In the genomic region with DNA sequence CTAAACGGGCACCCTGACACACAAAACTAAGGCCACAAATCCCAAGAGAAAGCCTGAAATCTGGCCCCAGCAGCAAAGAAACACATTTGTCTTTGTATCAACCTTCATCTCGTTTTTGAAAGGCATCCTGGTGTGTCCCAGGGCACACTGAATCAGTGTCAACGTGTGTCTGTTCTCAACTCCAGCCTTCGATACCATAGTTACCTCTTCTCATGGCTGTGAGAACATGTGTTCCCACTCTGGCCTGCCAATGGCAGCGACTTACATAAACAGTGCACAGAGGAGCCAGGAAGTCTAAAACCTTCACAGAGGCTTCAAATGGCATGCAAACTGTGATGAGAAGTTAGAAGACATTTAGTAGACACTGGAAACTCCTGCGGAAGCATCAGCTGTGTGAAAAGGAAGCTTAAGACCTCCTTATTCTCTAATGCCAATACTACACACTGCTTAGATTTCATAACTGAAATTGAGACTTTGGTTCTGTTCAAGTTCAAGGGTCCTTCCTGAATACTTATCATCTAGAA, we compare ENCODE assay signal across 31 mouse cellular contexts.
"Had no signal": no experiment of that assay in that cellular context is flagged by ENCODE, and none has a peak within 500 bp of the region (broad histone marks: within the 10 kb centered on the region; RNA-seq: fewer than 3 reads in every experiment).

No protein-coding gene starts in this region.

- ATAC-seq: hindbrain, embryonic 16.5 days; hindbrain, postnatal 0 days; intestine, embryonic 15.5 days; intestine, embryonic 16.5 days; intestine, postnatal 0 days had no signal

- H3K27ac ChIP-seq: heart, embryonic 10.5 days; heart, embryonic 13.5 days; heart, embryonic 15.5 days; hindbrain, embryonic 10.5 days; hindbrain, embryonic 12.5 days; hindbrain, embryonic 13.5 days; hindbrain, embryonic 14.5 days; hindbrain, embryonic 15.5 days; hindbrain, postnatal 0 days; intestine, embryonic 15.5 days; kidney, embryonic 15.5 days; kidney, postnatal 0 days; layer of hippocampus, adult 2 months; left cerebral cortex, adult 2 months had no signal

- DNase-seq: heart, postnatal 10 days; heart, postnatal 14 days; heart, postnatal 36 days; heart, postnatal 4 days; kidney, adult 18-20 months; kidney, postnatal 10 days; kidney, postnatal 14 days; kidney, postnatal 25 days; kidney, postnatal 36 days; kidney, postnatal 4 days; layer of hippocampus, adult 9-11 months; layer of hippocampus, postnatal 36 days had no signal

- H3K9ac ChIP-seq: heart, embryonic 12.5 days; heart, embryonic 13.5 days; heart, embryonic 15.5 days; hindbrain, embryonic 12.5 days; hindbrain, embryonic 13.5 days; hindbrain, embryonic 14.5 days; hindbrain, embryonic 15.5 days; intestine, embryonic 15.5 days; kidney, embryonic 15.5 days had no signal

- H3K4me2 ChIP-seq: heart, embryonic 11.5 days; heart, embryonic 12.5 days; heart, embryonic 13.5 days; heart, embryonic 15.5 days; hindbrain, embryonic 12.5 days; hindbrain, embryonic 13.5 days; hindbrain, embryonic 14.5 days; hindbrain, embryonic 15.5 days; intestine, embryonic 15.5 days; kidney, embryonic 15.5 days had no signal

- H3K9me3 ChIP-seq: heart, embryonic 10.5 days; heart, embryonic 12.5 days; heart, embryonic 13.5 days; heart, embryonic 15.5 days; hindbrain, embryonic 10.5 days; hindbrain, embryonic 12.5 days; hindbrain, embryonic 13.5 days; hindbrain, embryonic 15.5 days; intestine, embryonic 15.5 days; kidney, embryonic 15.5 days had no signal

- H3K4me3 ChIP-seq: heart, embryonic 10.5 days; heart, embryonic 12.5 days; heart, embryonic 13.5 days; heart, embryonic 15.5 days; hindbrain, embryonic 10.5 days; hindbrain, embryonic 12.5 days; hindbrain, embryonic 13.5 days; hindbrain, embryonic 15.5 days; intestine, embryonic 15.5 days; kidney, embryonic 15.5 days; layer of hippocampus, adult 2 months; left cerebral cortex, adult 2 months had no signal

- H3K27me3 ChIP-seq: heart, embryonic 12.5 days; heart, embryonic 13.5 days; heart, embryonic 15.5 days; hindbrain, embryonic 12.5 days; hindbrain, embryonic 13.5 days; hindbrain, embryonic 15.5 days; intestine, embryonic 15.5 days; kidney, embryonic 15.5 days had no signal

- H3K4me1 ChIP-seq: heart, embryonic 10.5 days; heart, embryonic 12.5 days; heart, embryonic 13.5 days; heart, embryonic 15.5 days; hindbrain, embryonic 10.5 days; hindbrain, embryonic 12.5 days; hindbrain, embryonic 13.5 days; hindbrain, embryonic 15.5 days had no signal

- H3K36me3 ChIP-seq: heart, embryonic 10.5 days; heart, embryonic 12.5 days; heart, embryonic 13.5 days; heart, embryonic 15.5 days; hindbrain, embryonic 10.5 days; hindbrain, embryonic 12.5 days; hindbrain, embryonic 13.5 days; hindbrain, embryonic 15.5 days; intestine, embryonic 15.5 days; kidney, embryonic 15.5 days had no signal
